19 mouse cellular contexts compared by ENCODE assay signal in the genomic region with DNA sequence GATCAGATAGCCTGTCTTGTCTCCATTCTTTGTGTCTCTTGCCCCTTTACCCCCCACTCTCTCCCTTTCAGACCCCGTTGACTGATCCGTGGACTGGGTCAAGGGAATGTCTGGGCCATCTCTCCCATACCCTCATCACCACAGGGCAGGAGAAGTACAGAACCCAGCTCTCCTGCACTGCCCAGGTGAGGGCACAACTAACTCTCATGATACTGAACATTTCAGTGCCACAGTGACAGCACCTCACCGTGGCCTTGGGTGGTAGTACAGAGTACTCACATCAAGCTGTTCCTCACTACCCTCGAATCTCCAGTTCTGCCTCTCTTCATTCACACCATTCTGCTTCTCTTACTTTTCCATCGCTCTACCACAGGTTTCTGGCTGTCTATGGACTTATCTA.
"Had no signal": no experiment of that assay in that cellular context is flagged by ENCODE, and none has a peak within 500 bp of the region (broad histone marks: within the 10 kb centered on the region; RNA-seq: fewer than 3 reads in every experiment).

No protein-coding gene starts in this region.

- H3K4me2 ChIP-seq: intestine, embryonic 15.5 days; limb, embryonic 12.5 days; limb, embryonic 15.5 days; liver, embryonic 11.5 days; liver, embryonic 15.5 days; midbrain, embryonic 15.5 days; neural tube, embryonic 12.5 days; neural tube, embryonic 15.5 days had no signal

- H3K27ac ChIP-seq: intestine, embryonic 15.5 days; limb, embryonic 12.5 days; limb, embryonic 15.5 days; liver, embryonic 15.5 days; midbrain, embryonic 10.5 days; midbrain, embryonic 15.5 days; neural tube, embryonic 12.5 days; neural tube, embryonic 15.5 days had no signal

- H3K4me1 ChIP-seq: intestine, embryonic 15.5 days; limb, embryonic 15.5 days; liver, embryonic 15.5 days; megakaryocyte, embryonic 14.5 days; midbrain, embryonic 15.5 days; neural tube, embryonic 12.5 days; neural tube, embryonic 15.5 days had no signal

- H3K9me3 ChIP-seq: intestine, embryonic 15.5 days; limb, embryonic 12.5 days; limb, embryonic 15.5 days; liver, embryonic 15.5 days; megakaryocyte, embryonic 14.5 days; midbrain, embryonic 10.5 days; midbrain, embryonic 15.5 days; neural tube, embryonic 12.5 days; neural tube, embryonic 15.5 days had no signal

- H3K4me3 ChIP-seq: intestine, embryonic 15.5 days; limb, embryonic 12.5 days; limb, embryonic 15.5 days; liver, embryonic 15.5 days; megakaryocyte, embryonic 14.5 days; midbrain, embryonic 10.5 days; midbrain, embryonic 15.5 days; neural tube, embryonic 12.5 days; neural tube, embryonic 15.5 days had no signal

- H3K9ac ChIP-seq: intestine, embryonic 15.5 days; limb, embryonic 12.5 days; limb, embryonic 15.5 days; liver, embryonic 15.5 days; midbrain, embryonic 15.5 days; neural tube, embryonic 12.5 days; neural tube, embryonic 15.5 days had no signal

- DNase-seq: kidney, adult 8-10 months; layer of hippocampus, postnatal 36 days; left cerebral cortex, postnatal 4 days; lung, adult 2 months; lung, postnatal 36 days; right cerebral cortex, adult 18-20 months; right cerebral cortex, postnatal 14 days; right cerebral cortex, postnatal 4 days had no signal

- H3K36me3 ChIP-seq: intestine, embryonic 15.5 days; limb, embryonic 12.5 days; limb, embryonic 15.5 days; liver, embryonic 15.5 days; midbrain, embryonic 10.5 days; midbrain, embryonic 15.5 days; neural tube, embryonic 12.5 days; neural tube, embryonic 15.5 days had no signal

- H3K27me3 ChIP-seq: intestine, embryonic 15.5 days; limb, embryonic 12.5 days; limb, embryonic 15.5 days; liver, embryonic 15.5 days; midbrain, embryonic 15.5 days; neural tube, embryonic 12.5 days; neural tube, embryonic 15.5 days had no signal

- ATAC-seq: intestine, embryonic 15.5 days; lung, postnatal 0 days; midbrain, embryonic 15.5 days had no signal
